Mouse (Mus musculus): ENCODE results near the gene Gm19684. TPM values are rescaled to one million over a fixed set of nuclear protein-coding genes. Genes with fewer than 3 reads are reported as not detected.
"Not testable (repeated sequence)": the region's sequence is repeated elsewhere in the genome, so short reads cannot be mapped to it uniquely, and the experiment has no call there.

Gene Gm19684
- polyA plus RNA-seq, 1 experiment from 2014 or later, result not detected

GRCm38 (mm10) chr17:36093936-36094335 is 27.5 kb upstream of the Gm19684 start:
- H3K9ac ChIP-seq (ENCODE audit: low read length), result no peak overlapping the region
- no peaks in the 10 kb centered on the region for H3K4me1 ChIP-seq (ENCODE audit: control insufficient read depth, insufficient read depth, low read length)
- H3K27ac ChIP-seq (replicated peaks; ENCODE audit: low read depth, low read length), result no peak overlapping the region
- H3K36me3 ChIP-seq (ENCODE audit: control insufficient read depth, insufficient read depth, low read length), result no peaks in the 10 kb centered on the region
- H3K4me3 ChIP-seq (ENCODE audit: low read depth, low read length), result no peak overlapping the region
- DNase-seq (ENCODE audit: low spot score) (peak; percentile 17), ATAC-seq (ENCODE audit: insufficient number of reproducible peaks, low FRiP score, low TSS enrichment, low read depth) (no peak)
- 26% methylated on average over 3 of the region's 3 CpGs for WGBS
- H3K27me3 ChIP-seq (ENCODE audit: control insufficient read depth, insufficient read depth, low read length), result no peaks in the 10 kb centered on the region
- no peaks in the 10 kb centered on the region for H3K9me3 ChIP-seq (ENCODE audit: control insufficient read depth, low read length)
- no peak overlapping the region for H3K4me2 ChIP-seq (ENCODE audit: low read depth, severe bottlenecking)

GRCm38 (mm10) chr17:36099603-36100002 is 21.9 kb upstream of the Gm19684 start:
- not testable (repeated sequence) for H3K27ac ChIP-seq (replicated peaks; ENCODE audit: low read depth, low read length); H3K9me3 ChIP-seq (ENCODE audit: control insufficient read depth, low read length); H3K4me2 ChIP-seq (ENCODE audit: low read depth, severe bottlenecking); H3K36me3 ChIP-seq (ENCODE audit: control insufficient read depth, insufficient read depth, low read length); ATAC-seq (ENCODE audit: insufficient number of reproducible peaks, low FRiP score, low TSS enrichment, low read depth); H3K4me1 ChIP-seq (ENCODE audit: control insufficient read depth, insufficient read depth, low read length); H3K4me3 ChIP-seq (ENCODE audit: low read depth, low read length); H3K27me3 ChIP-seq (ENCODE audit: control insufficient read depth, insufficient read depth, low read length); H3K9ac ChIP-seq (ENCODE audit: low read length)
- WGBS, result 73% methylated on average over 2 of the region's 2 CpGs
- peak; percentile 11 for DNase-seq (ENCODE audit: low spot score)

GRCm38 (mm10) chr17:36102091-36102490 is 19.4 kb upstream of the Gm19684 start:
- H3K27ac ChIP-seq (replicated peaks; ENCODE audit: low read depth, low read length); ATAC-seq (ENCODE audit: insufficient number of reproducible peaks, low FRiP score, low TSS enrichment, low read depth); H3K4me2 ChIP-seq (ENCODE audit: low read depth, severe bottlenecking); H3K9ac ChIP-seq (ENCODE audit: low read length); H3K27me3 ChIP-seq (ENCODE audit: control insufficient read depth, insufficient read depth, low read length); DNase-seq (ENCODE audit: low spot score); H3K9me3 ChIP-seq (ENCODE audit: control insufficient read depth, low read length); H3K4me1 ChIP-seq (ENCODE audit: control insufficient read depth, insufficient read depth, low read length); H3K4me3 ChIP-seq (ENCODE audit: low read depth, low read length); H3K36me3 ChIP-seq (ENCODE audit: control insufficient read depth, insufficient read depth, low read length): not testable (repeated sequence)
- 90% methylated on average over 11 of the region's 12 CpGs for WGBS

GRCm38 (mm10) chr17:36110129-36110528 is 11.3 kb upstream of the Gm19684 start:
- H3K27me3 ChIP-seq (ENCODE audit: control insufficient read depth, insufficient read depth, low read length), result peaks cover 14% of the 10 kb centered on the region
- not testable (repeated sequence) for DNase-seq (ENCODE audit: low spot score); H3K4me1 ChIP-seq (ENCODE audit: control insufficient read depth, insufficient read depth, low read length); H3K27ac ChIP-seq (replicated peaks; ENCODE audit: low read depth, low read length); H3K4me3 ChIP-seq (ENCODE audit: low read depth, low read length); H3K9me3 ChIP-seq (ENCODE audit: control insufficient read depth, low read length); H3K4me2 ChIP-seq (ENCODE audit: low read depth, severe bottlenecking); ATAC-seq (ENCODE audit: insufficient number of reproducible peaks, low FRiP score, low TSS enrichment, low read depth); H3K36me3 ChIP-seq (ENCODE audit: control insufficient read depth, insufficient read depth, low read length); H3K9ac ChIP-seq (ENCODE audit: low read length)
- 61% methylated on average over 3 of the region's 3 CpGs for WGBS

- H3K27me3 ChIP-seq (ENCODE audit: control insufficient read depth, insufficient read depth, low read length), result peaks cover 14% of the 10 kb centered on the region
- H3K9ac ChIP-seq (ENCODE audit: low read length); H3K9me3 ChIP-seq (ENCODE audit: control insufficient read depth, low read length); H3K36me3 ChIP-seq (ENCODE audit: control insufficient read depth, insufficient read depth, low read length); H3K27ac ChIP-seq (replicated peaks; ENCODE audit: low read depth, low read length); H3K4me1 ChIP-seq (ENCODE audit: control insufficient read depth, insufficient read depth, low read length): not testable (repeated sequence)
- H3K4me3 ChIP-seq (ENCODE audit: low read depth, low read length), result peak overlapping the region; percentile 22
- DNase-seq (ENCODE audit: low spot score), result peak; percentile 47
- 1% methylated on average over 55 of the region's 57 CpGs for WGBS
- peak; percentile 51 for ATAC-seq (ENCODE audit: insufficient number of reproducible peaks, low FRiP score, low TSS enrichment, low read depth)
- H3K4me2 ChIP-seq (ENCODE audit: low read depth, severe bottlenecking), result peak overlapping the region; percentile 53
These were observed 10.6 kb upstream of the Gm19684 start for GRCm38 (mm10) chr17:36110641-36111509.

- H3K9me3 ChIP-seq (ENCODE audit: control insufficient read depth, low read length); H3K4me1 ChIP-seq (ENCODE audit: control insufficient read depth, insufficient read depth, low read length); H3K36me3 ChIP-seq (ENCODE audit: control insufficient read depth, insufficient read depth, low read length); H3K27ac ChIP-seq (replicated peaks; ENCODE audit: low read depth, low read length); H3K9ac ChIP-seq (ENCODE audit: low read length): not testable (repeated sequence)
- 4% methylated on average over 10 of the region's 10 CpGs for WGBS
- Histone ChIP-seq H3K4me2 (ENCODE audit: low read depth, severe bottlenecking) (peak overlapping the region; percentile 53), H3K4me3 (ENCODE audit: low read depth, low read length) (peak overlapping the region; percentile 22), H3K27me3 (ENCODE audit: control insufficient read depth, insufficient read depth, low read length) (peaks cover 14% of the 10 kb centered on the region)
- peak; percentile 54; the same call in 1 of the 2 replicates for ATAC-seq (ENCODE audit: insufficient number of reproducible peaks, low FRiP score, low TSS enrichment, low read depth)
- DNase-seq (ENCODE audit: low spot score), result peak; percentile 40
These were observed 10.0 kb upstream of the Gm19684 start for GRCm38 (mm10) chr17:36111510-36111868.

- H3K27ac ChIP-seq (replicated peaks; ENCODE audit: low read depth, low read length); H3K9ac ChIP-seq (ENCODE audit: low read length); H3K4me2 ChIP-seq (ENCODE audit: low read depth, severe bottlenecking); H3K9me3 ChIP-seq (ENCODE audit: control insufficient read depth, low read length); H3K4me3 ChIP-seq (ENCODE audit: low read depth, low read length); ATAC-seq (ENCODE audit: insufficient number of reproducible peaks, low FRiP score, low TSS enrichment, low read depth); H3K36me3 ChIP-seq (ENCODE audit: control insufficient read depth, insufficient read depth, low read length); H3K4me1 ChIP-seq (ENCODE audit: control insufficient read depth, insufficient read depth, low read length): not testable (repeated sequence)
- WGBS, result 20% methylated on average over 6 of the region's 6 CpGs
- peaks cover 14% of the 10 kb centered on the region for H3K27me3 ChIP-seq (ENCODE audit: control insufficient read depth, insufficient read depth, low read length)
- DNase-seq (ENCODE audit: low spot score), result peak; percentile 47
These were observed 7.4 kb upstream of the Gm19684 start for GRCm38 (mm10) chr17:36113979-36114593.

- 31% methylated on average over 3 of the region's 3 CpGs for WGBS
- H3K36me3 ChIP-seq (ENCODE audit: control insufficient read depth, insufficient read depth, low read length); H3K4me2 ChIP-seq (ENCODE audit: low read depth, severe bottlenecking); H3K4me3 ChIP-seq (ENCODE audit: low read depth, low read length); ATAC-seq (ENCODE audit: insufficient number of reproducible peaks, low FRiP score, low TSS enrichment, low read depth); H3K9ac ChIP-seq (ENCODE audit: low read length); H3K9me3 ChIP-seq (ENCODE audit: control insufficient read depth, low read length); H3K4me1 ChIP-seq (ENCODE audit: control insufficient read depth, insufficient read depth, low read length); H3K27ac ChIP-seq (replicated peaks; ENCODE audit: low read depth, low read length); DNase-seq (ENCODE audit: low spot score): not testable (repeated sequence)
- peaks cover 11% of the 10 kb centered on the region for H3K27me3 ChIP-seq (ENCODE audit: control insufficient read depth, insufficient read depth, low read length)
These were observed 4.9 kb upstream of the Gm19684 start for GRCm38 (mm10) chr17:36116545-36116944.
